In the genomic region with DNA sequence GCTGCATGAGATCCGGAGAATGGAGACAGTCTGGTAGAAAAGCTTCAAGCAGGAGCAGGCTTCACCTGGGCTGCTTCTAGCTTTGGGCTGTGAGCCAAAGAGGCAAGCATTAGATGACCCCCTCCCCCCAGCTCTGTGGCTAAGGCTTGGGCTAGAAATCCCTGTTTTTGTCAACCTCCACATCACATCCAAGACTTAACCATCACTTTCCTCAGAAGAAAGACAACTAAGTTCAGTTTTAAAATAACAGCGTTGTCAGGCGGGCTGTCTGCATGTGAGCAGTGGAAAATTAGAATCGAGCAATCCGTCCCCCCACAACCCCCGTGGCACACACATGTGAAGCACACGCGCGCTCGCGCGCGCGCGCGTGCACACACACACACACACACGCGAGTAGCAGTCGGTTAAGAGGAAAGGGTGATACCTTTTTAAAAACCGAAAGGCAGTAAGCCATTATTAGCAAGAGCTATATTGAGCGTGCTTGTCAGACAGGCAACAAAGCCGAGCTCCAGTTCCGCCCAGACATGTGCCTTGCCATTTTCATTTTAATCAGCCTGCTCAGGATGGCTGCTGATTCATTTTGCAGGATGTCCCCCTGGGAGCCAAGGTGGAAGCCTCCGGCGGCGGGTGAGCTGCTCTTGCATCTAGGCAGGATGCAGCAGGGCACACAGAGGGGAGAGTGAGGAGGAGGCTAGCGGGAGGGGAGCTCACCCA, we compare ENCODE assay signal across 9 mouse cellular contexts. TPM values are rescaled to one million over a fixed set of nuclear protein-coding genes. Genes with fewer than 3 reads are reported as not detected.
A peak's percentile ranks its signal among the peaks of the same experiment; 100 is the strongest.
DNase-seq lines count a peak whose midpoint lies in the region; ATAC-seq lines count a peak whose summit lies in the region.
"Had no signal": no experiment of that assay in that cellular context is flagged by ENCODE, and none has a peak within 500 bp of the region (broad histone marks: within the 10 kb centered on the region; RNA-seq: fewer than 3 reads in every experiment).

No protein-coding gene starts in this region.

- H3K9ac ChIP-seq in heart, embryonic 14.5 days (ENCODE audit: low read length), result no peak overlapping the region; the same call in 1 of the 2 replicates

- no peak overlapping the region for H3K27ac ChIP-seq in heart, embryonic 14.5 days (replicated peaks in 1 of 2; ENCODE audit: control insufficient read depth in 1 of 2, insufficient read depth in 1 of 2, low read depth in 2 of 2, low read length in 2 of 2)

- H3K4me1 ChIP-seq in heart, embryonic 14.5 days (ENCODE audit: control insufficient read depth in 2 of 2, insufficient read depth in 2 of 2, low read length in 2 of 2), result peaks cover 0 to 5% of the 10 kb centered on the region in 2 experiments; a peak in 1 of 4 replicates

- no peaks in the 10 kb centered on the region for H3K36me3 ChIP-seq in heart, embryonic 14.5 days (ENCODE audit: control insufficient read depth, insufficient read depth, low read length)
- H3K36me3 ChIP-seq: G1E had no signal

- peak overlapping the region; percentile 32 to 35 for H3K4me3 ChIP-seq in heart, embryonic 14.5 days (ENCODE audit: control insufficient read depth in 1 of 2, insufficient read depth in 1 of 2, low read depth in 1 of 2, low read length in 2 of 2)

- H3K27me3 ChIP-seq in heart, embryonic 14.5 days (ENCODE audit: control insufficient read depth, insufficient read depth, low read length), result peaks cover 22% of the 10 kb centered on the region

- no peak for ATAC-seq in heart, embryonic 14.5 days (ENCODE audit: insufficient number of reproducible peaks, insufficient read depth, low FRiP score, low read depth)
- no peak for ATAC-seq in erythroblast, adult 5-6 weeks (replicated peaks; ENCODE audit: low FRiP score, poor library complexity, severe bottlenecking)

- peak overlapping the region; percentile 66 for H3K4me2 ChIP-seq in heart, embryonic 14.5 days (ENCODE audit: low read length)

- 1% methylated on average over 27 of the region's 27 CpGs for WGBS in heart, embryonic 14.5 days

- DNase-seq in heart, postnatal 25 days (ENCODE audit: low spot score), result no peak
- peak; percentile 85 to 89 for DNase-seq in cerebellum, postnatal 25 days
- peak; percentile 79 to 85 for DNase-seq in frontal cortex, postnatal 36 days (ENCODE audit: low spot score in 2 of 2)
- peak; percentile 77 to 78 for DNase-seq in left cerebral cortex, postnatal 10 days (ENCODE audit: extremely low spot score in 1 of 2, low spot score in 2 of 2)
- peak; percentile 81 for DNase-seq in retina, postnatal 1 day
- no peak for DNase-seq in urinary bladder, adult 2 months (ENCODE audit: low spot score)

- intact Hi-C loops in heart, postnatal 25 days (cut with DNase I), result no loop called here
- intact Hi-C loops in left cerebral cortex, postnatal 10 days (cut with DNase I), result loop anchor here (5.0 kb wide), 1 partner anchor 385 kb away; no protein-coding TSS in a partner anchor

- H3K9me3 ChIP-seq in heart, embryonic 14.5 days (ENCODE audit: control insufficient read depth, low read length), result no peaks in the 10 kb centered on the region

RNA-seq across cellular contexts. Expression of gene Myt1l, which starts 1.0 kb away (rescaled TPM):
- 0.43 TPM in 1 of 2 replicates, not detected in the other for polyA plus RNA-seq in heart, embryonic 14.5 days (2014; fragmentation: Nextera tagmentation; extraction: Ambion mirVana)
- total RNA-seq in heart, postnatal 25 days (2021), result not detected
- total RNA-seq in left cerebral cortex, postnatal 10 days (2021), result 100 to 1,000 TPM; 247 to 258 TPM
- 0.04 TPM in 1 of 2 replicates, not detected in the other for polyA plus RNA-seq in urinary bladder, adult 2 months (2012; rRNA removed)
- not detected in 2 replicates for total RNA-seq in erythroblast, adult 5-6 weeks (2015; ENCODE audit: low replicate concordance)
- not detected in 2 replicates for total RNA-seq in erythroblast, adult 5-6 weeks (2017; ENCODE audit: low replicate concordance)
- polyA plus RNA-seq: G1E had no signal

Comparison
In these comparisons a context has a peak if more than half of its experiments do, and no peak if none do; other contexts are left out.
1. DNase-seq: peak in cerebellum, postnatal 25 days (2 of 2), frontal cortex, postnatal 36 days (2 of 2), left cerebral cortex, postnatal 10 days (2 of 2) and retina, postnatal 1 day (single experiment); none in heart, postnatal 25 days (single experiment) and urinary bladder, adult 2 months (single experiment).
2. RNA of gene Myt1l, which starts 1.0 kb away (total RNA-seq): 247 to 258 TPM in left cerebral cortex, postnatal 10 days; not detected in heart, postnatal 25 days and not detected in erythroblast, adult 5-6 weeks; every median in the first group is over 100 times any median in the second.